Mouse (Mus musculus): ENCODE measurements around the gene Gm15557. TPM values are rescaled to one million over a fixed set of nuclear protein-coding genes. Genes with fewer than 3 reads are reported as not detected.
"Not testable (repeated sequence)": the region's sequence is repeated elsewhere in the genome, so short reads cannot be mapped to it uniquely, and the experiment has no call there.

Gm15557 gene
- polyA plus RNA-seq, 1 experiment, result 0.13 TPM

DNA sequence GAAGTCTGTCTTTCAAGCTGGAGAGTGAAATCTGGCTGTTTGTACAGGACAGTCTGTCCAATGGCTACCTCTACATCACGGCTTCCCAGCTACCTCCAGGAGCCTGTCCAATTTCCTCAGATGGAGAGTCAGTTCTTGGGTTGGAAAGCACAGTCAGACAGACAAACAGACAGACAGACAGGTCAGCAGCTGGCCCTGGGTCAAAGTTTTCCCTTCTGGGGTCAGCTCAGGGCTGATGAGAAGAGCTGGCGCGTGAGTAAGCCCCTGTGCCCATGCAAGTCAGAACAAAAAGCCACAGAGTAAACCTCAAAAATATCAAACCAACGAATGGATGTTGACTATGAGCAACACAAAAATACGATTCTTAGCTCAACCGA, 36.9 kb upstream of the Gm15557 start:
- H3K4me2 ChIP-seq (ENCODE audit: low read depth), result no peak overlapping the region
- TF ChIP-seq MYOD1 (IDR thresholded peaks at IDR 0.05; ENCODE audit: control insufficient read depth in 1 of 3, insufficient read length in 2 of 3, low read depth in 2 of 3), result no peak
- TF ChIP-seq MYOG (IDR thresholded peaks at IDR 0.05; ENCODE audit: control insufficient read depth in 1 of 3, insufficient read depth in 1 of 3, insufficient read length in 2 of 3, low read depth in 2 of 3), result no peak
- no peak for TF ChIP-seq SRF (IDR thresholded peaks at IDR 0.05; ENCODE audit: control insufficient read depth, insufficient read length, low read depth)
- TF ChIP-seq TCF3 (IDR thresholded peaks at IDR 0.05; ENCODE audit: insufficient read length, low read depth), result no peak
- no peak for TF ChIP-seq USF1 (IDR thresholded peaks at IDR 0.05; ENCODE audit: low read depth)
- TF ChIP-seq CEBPB (IDR thresholded peaks at IDR 0.05; ENCODE audit: insufficient read depth, poor library complexity, severe bottlenecking), result no peak
- no peak for TF ChIP-seq POLR2A (IDR thresholded peaks at IDR 0.05; ENCODE audit: insufficient read length, low read depth)
- TF ChIP-seq E2F4 (IDR thresholded peaks at IDR 0.05; ENCODE audit: insufficient read depth), result no peak
- no peak for TF ChIP-seq TCF12 (IDR thresholded peaks at IDR 0.05; ENCODE audit: insufficient read depth, poor library complexity, severe bottlenecking)
- no peak for TF ChIP-seq REST (IDR thresholded peaks at IDR 0.05; ENCODE audit: insufficient read depth, insufficient read length)
- TF ChIP-seq MAX (IDR thresholded peaks at IDR 0.05; ENCODE audit: low read depth), result no peak
- TF ChIP-seq POLR2AphosphoS2 (IDR thresholded peaks at IDR 0.05; ENCODE audit: insufficient read length, low read depth), result no peak
- H3K79me2 ChIP-seq (ENCODE audit: control insufficient read depth, insufficient read depth), result no peaks in the 10 kb centered on the region
- H3K36me3 ChIP-seq (ENCODE audit: control insufficient read depth, insufficient read depth), result peaks cover 12% of the 10 kb centered on the region
- no peaks in the 10 kb centered on the region for H3K27me3 ChIP-seq (ENCODE audit: control insufficient read depth, insufficient read depth, insufficient read length)
- H3K4me3 ChIP-seq, result no peak overlapping the region
- no peak overlapping the region for H3ac ChIP-seq (ENCODE audit: control insufficient read depth, insufficient read length)

DNA sequence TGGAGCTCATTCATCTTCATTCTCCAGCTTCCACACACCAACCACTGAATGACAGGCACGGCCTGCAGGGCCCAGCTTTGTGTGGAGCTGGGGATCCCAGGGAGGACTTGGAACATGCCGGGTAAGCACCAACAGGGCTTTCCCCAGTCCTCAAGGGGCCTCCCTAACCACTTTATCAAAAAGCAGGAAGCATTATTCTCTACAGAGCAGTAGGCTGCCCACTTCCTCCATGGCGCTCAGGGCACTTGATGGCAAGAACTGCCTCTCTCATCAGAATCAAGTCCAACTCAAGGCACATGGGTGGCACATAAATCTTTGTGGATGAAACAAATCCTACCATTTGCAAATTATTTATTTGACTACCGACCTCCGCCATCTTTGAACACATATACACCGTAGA, 25.8 kb upstream of the Gm15557 start:
- peaks cover 23% of the 10 kb centered on the region for H3K36me3 ChIP-seq (ENCODE audit: control insufficient read depth, insufficient read depth)
- no peak overlapping the region for H3K4me3 ChIP-seq
- TF ChIP-seq TCF12 (IDR thresholded peaks at IDR 0.05; ENCODE audit: insufficient read depth, poor library complexity, severe bottlenecking) (no peak), USF1 (IDR thresholded peaks at IDR 0.05; ENCODE audit: low read depth) (no peak), POLR2A (IDR thresholded peaks at IDR 0.05; ENCODE audit: insufficient read length, low read depth) (no peak), MAX (IDR thresholded peaks at IDR 0.05; ENCODE audit: low read depth) (no peak), REST (IDR thresholded peaks at IDR 0.05; ENCODE audit: insufficient read depth, insufficient read length) (no peak), MYOG (IDR thresholded peaks at IDR 0.05; ENCODE audit: control insufficient read depth in 1 of 3, insufficient read depth in 1 of 3, insufficient read length in 2 of 3, low read depth in 2 of 3) (no peak), POLR2AphosphoS2 (IDR thresholded peaks at IDR 0.05; ENCODE audit: insufficient read length, low read depth) (no peak), TCF3 (IDR thresholded peaks at IDR 0.05; ENCODE audit: insufficient read length, low read depth) (no peak), E2F4 (IDR thresholded peaks at IDR 0.05; ENCODE audit: insufficient read depth) (no peak), MYOD1 (IDR thresholded peaks at IDR 0.05; ENCODE audit: control insufficient read depth in 1 of 3, insufficient read length in 2 of 3, low read depth in 2 of 3) (no peak), SRF (IDR thresholded peaks at IDR 0.05; ENCODE audit: control insufficient read depth, insufficient read length, low read depth) (no peak), CEBPB (IDR thresholded peaks at IDR 0.05; ENCODE audit: insufficient read depth, poor library complexity, severe bottlenecking) (no peak)
- H3K27me3 ChIP-seq (ENCODE audit: control insufficient read depth, insufficient read depth, insufficient read length), result no peaks in the 10 kb centered on the region
- no peak overlapping the region for H3ac ChIP-seq (ENCODE audit: control insufficient read depth, insufficient read length)
- H3K4me2 ChIP-seq (ENCODE audit: low read depth), result no peak overlapping the region
- peaks cover 17% of the 10 kb centered on the region for H3K79me2 ChIP-seq (ENCODE audit: control insufficient read depth, insufficient read depth)

DNA sequence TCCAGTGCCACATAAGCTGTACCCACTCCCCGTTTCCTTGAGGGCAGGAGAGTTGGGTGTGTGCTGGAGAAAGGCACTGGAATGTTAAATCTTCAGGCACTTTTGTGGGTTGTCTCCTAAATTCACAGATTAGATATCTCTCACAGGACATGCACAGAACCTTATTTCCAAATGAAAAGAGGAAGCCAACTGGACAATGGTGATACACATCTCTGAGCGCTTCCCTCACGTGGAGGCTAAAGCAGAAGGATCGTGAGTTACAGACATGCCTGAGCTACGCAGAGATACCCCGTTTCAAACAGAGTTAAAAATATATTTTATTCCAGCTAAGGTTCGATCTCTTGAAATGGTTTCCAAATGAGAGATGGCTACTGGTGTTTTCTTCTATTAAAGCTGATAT, 17.4 kb upstream of the Gm15557 start:
- no peak overlapping the region for H3K4me2 ChIP-seq (ENCODE audit: low read depth)
- H3K4me3 ChIP-seq, result no peak overlapping the region
- H3K79me2 ChIP-seq (ENCODE audit: control insufficient read depth, insufficient read depth), result peaks cover 55% of the 10 kb centered on the region
- H3ac ChIP-seq (ENCODE audit: control insufficient read depth, insufficient read length), result no peak overlapping the region
- peaks cover 3% of the 10 kb centered on the region for H3K36me3 ChIP-seq (ENCODE audit: control insufficient read depth, insufficient read depth)
- no peaks in the 10 kb centered on the region for H3K27me3 ChIP-seq (ENCODE audit: control insufficient read depth, insufficient read depth, insufficient read length)
- TF ChIP-seq MYOD1 (IDR thresholded peaks at IDR 0.05; ENCODE audit: control insufficient read depth in 1 of 3, insufficient read length in 2 of 3, low read depth in 2 of 3) (no peak), E2F4 (IDR thresholded peaks at IDR 0.05; ENCODE audit: insufficient read depth) (no peak), CEBPB (IDR thresholded peaks at IDR 0.05; ENCODE audit: insufficient read depth, poor library complexity, severe bottlenecking) (no peak), SRF (IDR thresholded peaks at IDR 0.05; ENCODE audit: control insufficient read depth, insufficient read length, low read depth) (no peak), USF1 (IDR thresholded peaks at IDR 0.05; ENCODE audit: low read depth) (no peak), MYOG (IDR thresholded peaks at IDR 0.05; ENCODE audit: control insufficient read depth in 1 of 3, insufficient read depth in 1 of 3, insufficient read length in 2 of 3, low read depth in 2 of 3) (no peak)

DNA sequence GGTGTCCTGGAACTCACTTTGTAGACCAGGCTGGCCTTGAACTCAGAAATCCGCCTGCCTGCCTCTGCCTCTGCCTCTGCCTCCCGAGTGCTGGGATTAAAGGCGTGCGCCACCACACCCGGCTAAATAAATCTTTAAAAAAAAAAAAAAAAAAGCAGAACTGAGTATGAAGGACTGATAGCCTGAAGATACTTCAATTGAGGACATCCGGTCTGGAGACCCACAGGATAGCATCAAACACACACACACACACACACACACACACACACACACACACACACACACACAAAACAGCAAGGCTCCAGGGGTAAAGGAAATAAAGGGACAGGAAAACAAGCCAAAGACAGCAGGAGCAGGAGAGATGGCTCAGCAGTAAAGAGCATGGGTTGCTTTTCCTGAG, 15.3 kb upstream of the Gm15557 start:
- not testable (repeated sequence) for H3K4me3 ChIP-seq; H3K4me2 ChIP-seq (ENCODE audit: low read depth); H3ac ChIP-seq (ENCODE audit: control insufficient read depth, insufficient read length); H3K36me3 ChIP-seq (ENCODE audit: control insufficient read depth, insufficient read depth); H3K27me3 ChIP-seq (ENCODE audit: control insufficient read depth, insufficient read depth, insufficient read length)
- H3K79me2 ChIP-seq (ENCODE audit: control insufficient read depth, insufficient read depth), result peaks cover 69% of the 10 kb centered on the region

DNA sequence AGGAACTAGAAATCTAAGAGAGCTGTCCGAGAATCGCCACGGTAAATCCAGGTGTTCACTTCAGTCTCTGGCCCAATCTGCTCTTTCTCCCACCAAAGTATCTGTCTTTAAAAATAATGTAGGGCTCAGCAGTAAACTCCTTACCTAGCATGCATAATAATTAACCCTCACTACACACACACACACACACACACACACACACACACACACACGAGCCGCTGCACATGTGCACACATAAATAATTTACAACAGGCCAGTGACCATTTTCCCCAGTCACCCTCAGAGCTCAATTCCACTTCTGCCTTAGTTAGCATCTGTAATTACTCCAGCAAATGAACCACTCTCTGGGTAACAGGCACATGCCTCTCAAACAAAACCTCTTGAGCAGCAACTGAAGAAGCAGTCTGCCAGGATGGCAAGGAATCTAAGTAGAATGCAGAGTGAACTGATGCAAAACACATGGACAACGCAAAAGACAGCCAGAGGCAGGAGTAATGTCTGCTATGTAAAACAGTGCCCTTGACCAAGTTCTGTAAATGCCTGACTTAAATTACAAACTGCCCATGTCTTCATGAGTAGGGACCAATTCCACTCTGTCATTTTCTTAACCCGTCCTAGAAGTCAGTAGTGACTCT, 11.7 kb upstream of the Gm15557 start:
- Histone ChIP-seq H3K4me3 (peak overlapping the region; percentile 75), H3ac (ENCODE audit: control insufficient read depth, insufficient read length) (peak overlapping the region; percentile 48), H3K79me2 (ENCODE audit: control insufficient read depth, insufficient read depth) (peaks cover 56% of the 10 kb centered on the region), H3K27me3 (ENCODE audit: control insufficient read depth, insufficient read depth, insufficient read length) (no peaks in the 10 kb centered on the region), H3K36me3 (ENCODE audit: control insufficient read depth, insufficient read depth) (no peaks in the 10 kb centered on the region), H3K4me2 (ENCODE audit: low read depth) (peak overlapping the region; percentile 90)
- no peak for TF ChIP-seq MYOD1 (IDR thresholded peaks at IDR 0.05; ENCODE audit: control insufficient read depth in 1 of 3, insufficient read length in 2 of 3, low read depth in 2 of 3)
- no peak for TF ChIP-seq TCF3 (IDR thresholded peaks at IDR 0.05; ENCODE audit: insufficient read length, low read depth)
